Mouse (Mus musculus) erythroblast, embryonic 14.5 days (primary cell): ENCODE measurements around the gene Radil. TPM values are rescaled to one million over a fixed set of nuclear protein-coding genes. Genes with fewer than 3 reads are reported as not detected.

Experiments
- H3K27me3 ChIP-seq: 2 replicates; pipeline ENCODE4 v1.6.1; 2012; ENCODE audit warnings: inconsistent platforms; ENCODE audit not compliant: control insufficient read depth
- H3K36me3 ChIP-seq: 2 replicates; pipeline ENCODE4 v1.6.1; 2012; ENCODE audit warnings: mild to moderate bottlenecking, inconsistent platforms; ENCODE audit not compliant: control insufficient read depth
- H3K4me1 ChIP-seq: 2 replicates; pipeline ENCODE4 v1.6.1; 2012; ENCODE audit warnings: inconsistent platforms; ENCODE audit not compliant: control insufficient read depth
- H3K4me3 ChIP-seq: replicated peaks from 2 replicates; pipeline ENCODE3; 2012; ENCODE audit warnings: moderate library complexity, mild to moderate bottlenecking, inconsistent platforms
- H3K9me3 ChIP-seq: 2 replicates; pipeline ENCODE4 v1.6.1; 2012; ENCODE audit warnings: low read length, inconsistent platforms, mixed read lengths; ENCODE audit not compliant: control insufficient read depth
- GATA1 ChIP-seq: IDR thresholded peaks from 2 replicates; pipeline ENCODE4 v1.6.1; 2012; ENCODE audit warnings: low read length, inconsistent platforms, mixed read lengths
- TAL1 ChIP-seq: IDR thresholded peaks from 3 replicates; pipeline ENCODE4 v1.6.1; 2012; ENCODE audit warnings: low read length, inconsistent platforms, mixed read lengths
- polyA plus RNA-seq: library from polyadenylated mRNA; stranded (reverse); fragments of >175 nt; gene quantifications from 2 replicates; pipeline ENCODE4 v1.2.3, GENCODE M21; 2012

Gene Radil
- polyA plus RNA-seq, 1 experiment: 0.01 TPM

DNA sequence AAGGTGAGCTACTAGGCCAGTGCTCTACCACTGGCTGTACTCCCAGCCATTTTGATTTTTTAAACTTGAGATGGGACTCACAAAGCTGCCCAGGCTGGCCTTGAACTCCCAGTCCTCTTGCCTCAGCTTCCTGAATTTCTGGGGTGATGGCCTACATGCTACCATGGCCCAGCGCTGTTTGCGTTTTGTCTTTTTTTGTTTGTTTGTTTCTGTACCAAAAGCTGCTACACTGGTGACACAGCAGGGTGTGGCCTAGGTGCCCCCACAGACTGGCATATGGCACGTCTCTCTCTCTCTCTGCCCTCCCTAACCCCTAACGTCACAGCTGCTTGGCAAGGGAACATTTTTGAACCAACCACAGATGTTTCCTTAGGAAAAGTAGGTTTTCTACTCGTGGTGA lies 91.1 kb downstream of the Radil start:
- Histone ChIP-seq H3K36me3 (peaks cover 48% of the 10 kb centered on the region), H3K9me3 (peaks cover 6% of the 10 kb centered on the region)
- TF ChIP-seq GATA1 (no peak), TAL1 (no peak)

GRCm38 (mm10) chr5:142458791-142459557 lies 91.9 kb downstream of the Radil start:
- H3K36me3 ChIP-seq: peaks cover 56% of the 10 kb centered on the region
- no peak overlapping the region for H3K4me3 ChIP-seq
- H3K27me3 ChIP-seq: no peaks in the 10 kb centered on the region
- H3K4me1 ChIP-seq: peaks cover 19% of the 10 kb centered on the region
- peaks cover 6% of the 10 kb centered on the region for H3K9me3 ChIP-seq
- no peak for TF ChIP-seq GATA1
- TF ChIP-seq TAL1: no peak

More for the DNA sequence above, 91.1 kb downstream of the Radil start:
- H3K4me3 ChIP-seq: no peak overlapping the region
- H3K4me1 ChIP-seq: peaks cover 26% of the 10 kb centered on the region
- no peaks in the 10 kb centered on the region for H3K27me3 ChIP-seq

GRCm38 (mm10) chr5:142457345-142457744 lies 93.6 kb downstream of the Radil start:
- H3K4me3 ChIP-seq: no peak overlapping the region
- TF ChIP-seq GATA1 (no peak), TAL1 (no peak)
- peaks cover 6% of the 10 kb centered on the region for H3K4me1 ChIP-seq
- peaks cover 70% of the 10 kb centered on the region for H3K36me3 ChIP-seq
- H3K27me3 ChIP-seq: no peaks in the 10 kb centered on the region
- H3K9me3 ChIP-seq: peaks cover 4% of the 10 kb centered on the region

DNA sequence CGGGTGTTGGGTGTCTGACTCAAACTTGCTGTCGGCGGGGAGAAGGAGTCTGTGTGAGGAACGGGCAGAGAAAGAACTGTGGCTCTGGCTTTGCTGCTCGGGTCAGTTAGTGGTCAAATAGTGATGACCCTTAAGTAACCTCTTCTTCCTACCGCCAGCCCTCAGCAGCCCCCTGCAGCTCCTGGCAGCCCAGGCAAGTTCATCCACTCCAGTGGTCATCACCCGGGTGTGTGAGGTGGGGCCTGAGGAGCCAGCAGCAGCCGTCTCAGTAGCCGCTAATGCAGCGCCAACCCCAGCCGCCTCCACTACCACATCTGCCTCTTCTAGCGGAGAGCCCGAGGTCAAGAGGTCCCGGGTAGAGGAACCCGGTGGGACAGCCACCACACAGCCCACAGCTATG lies 94.6 kb downstream of the Radil start:
- TF ChIP-seq GATA1: no peak
- no peak for TF ChIP-seq TAL1
- peaks cover 10% of the 10 kb centered on the region for H3K4me1 ChIP-seq
- no peak overlapping the region for H3K4me3 ChIP-seq
- no peaks in the 10 kb centered on the region for H3K9me3 ChIP-seq
- peaks cover 68% of the 10 kb centered on the region for H3K36me3 ChIP-seq
- H3K27me3 ChIP-seq: no peaks in the 10 kb centered on the region

GRCm38 (mm10) chr5:142453742-142454141 lies 97.2 kb downstream of the Radil start:
- no peaks in the 10 kb centered on the region for H3K27me3 ChIP-seq
- H3K9me3 ChIP-seq: no peaks in the 10 kb centered on the region
- peaks cover 10% of the 10 kb centered on the region for H3K4me1 ChIP-seq
- H3K36me3 ChIP-seq: peaks cover 85% of the 10 kb centered on the region
- no peak for TF ChIP-seq GATA1
- TF ChIP-seq TAL1: no peak
- H3K4me3 ChIP-seq: no peak overlapping the region

GRCm38 (mm10) chr5:142451759-142452158 lies 99.1 kb downstream of the Radil start:
- TF ChIP-seq GATA1: no peak
- H3K27me3 ChIP-seq: no peaks in the 10 kb centered on the region
- peaks cover 69% of the 10 kb centered on the region for H3K36me3 ChIP-seq
- no peak overlapping the region for H3K4me3 ChIP-seq
- peaks cover 13% of the 10 kb centered on the region for H3K4me1 ChIP-seq
- no peaks in the 10 kb centered on the region for H3K9me3 ChIP-seq

GRCm38 (mm10) chr5:142450846-142451245 lies 100.1 kb downstream of the Radil start:
- Histone ChIP-seq H3K4me3 (no peak overlapping the region), H3K4me1 (peaks cover 19% of the 10 kb centered on the region), H3K27me3 (no peaks in the 10 kb centered on the region), H3K36me3 (peaks cover 62% of the 10 kb centered on the region), H3K9me3 (no peaks in the 10 kb centered on the region)
- TF ChIP-seq GATA1 (no peak), TAL1 (no peak)

DNA sequence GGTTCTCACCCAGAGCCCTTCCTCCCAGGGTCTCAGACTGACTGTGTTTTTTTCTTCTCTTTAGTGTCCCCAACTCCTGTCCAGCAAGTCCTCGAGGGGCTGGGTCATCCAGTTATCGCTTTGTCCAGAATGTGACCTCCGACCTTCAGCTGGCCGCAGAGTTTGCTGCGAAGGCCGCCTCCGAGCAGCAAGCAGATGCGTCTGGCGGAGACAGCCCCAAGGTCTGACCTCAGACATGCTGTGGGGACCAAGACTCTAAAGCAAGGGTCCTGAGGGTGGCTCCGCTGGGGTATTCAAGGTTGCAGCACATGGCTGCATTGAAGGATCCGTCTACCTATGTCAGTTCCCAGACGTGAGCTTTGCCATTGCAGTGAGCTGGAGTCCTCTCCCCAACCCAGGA lies 102.3 kb downstream of the Radil start:
- no peaks in the 10 kb centered on the region for H3K27me3 ChIP-seq
- peaks cover 45% of the 10 kb centered on the region for H3K36me3 ChIP-seq
- TF ChIP-seq GATA1: no peak
- TF ChIP-seq TAL1: no peak
- H3K9me3 ChIP-seq: no peaks in the 10 kb centered on the region
- no peak overlapping the region for H3K4me3 ChIP-seq
- peaks cover 42% of the 10 kb centered on the region for H3K4me1 ChIP-seq

DNA sequence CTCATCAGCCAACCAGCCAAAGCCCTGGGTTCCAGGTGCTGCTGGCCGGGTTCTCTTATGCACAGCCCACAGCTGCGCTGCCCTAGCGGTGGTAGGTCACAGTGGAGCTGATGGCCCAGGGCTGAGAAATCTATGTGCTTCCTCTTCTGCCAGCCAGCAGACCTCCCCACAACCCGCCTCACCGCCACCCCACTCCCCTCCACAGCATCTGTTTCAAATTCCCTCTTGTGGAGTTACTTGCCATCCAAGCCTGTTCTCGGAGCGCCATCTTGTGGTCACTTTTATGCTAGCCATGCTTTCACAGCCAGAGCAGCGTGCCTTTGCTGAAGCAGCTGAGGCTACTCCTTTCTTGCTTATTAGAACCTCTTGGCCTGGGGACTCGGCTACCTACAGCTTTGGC lies 102.8 kb downstream of the Radil start:
- no peaks in the 10 kb centered on the region for H3K27me3 ChIP-seq
- H3K4me1 ChIP-seq: peaks cover 47% of the 10 kb centered on the region
- no peaks in the 10 kb centered on the region for H3K9me3 ChIP-seq
- H3K36me3 ChIP-seq: peaks cover 41% of the 10 kb centered on the region
- TF ChIP-seq TAL1 (no peak), GATA1 (no peak)
- H3K4me3 ChIP-seq: no peak overlapping the region
